Mouse (Mus musculus) large intestine, adult 2 months (tissue): ENCODE measurements around the gene Atp7a. TPM values are rescaled to one million over a fixed set of nuclear protein-coding genes. Genes with fewer than 3 reads are reported as not detected.
A peak's percentile ranks its signal among the peaks of the same experiment; 100 is the strongest.
"Not testable (repeated sequence)": the region's sequence is repeated elsewhere in the genome, so short reads cannot be mapped to it uniquely, and the experiment has no call there.

Source experiments
- DNase-seq: peaks from one replicate; pipeline ENCODE4 v3.0.0-alpha.2; 2012; ENCODE audit warnings: low read depth, low spot score
- WGBS: fragments of 180-500 bp; shearing (Covaris S2); methylation state at CpG from one replicate; pipeline ENCODE4 v1.1.7; 2018; 5-methylcytosine and 5-hydroxymethylcytosine counted together
- polyA plus RNA-seq: library from polyadenylated mRNA; depleted of rRNA; stranded (reverse); fragments of >200 nt; gene quantifications from 2 replicates; pipeline ENCODE4 v1.2.3, GENCODE M21; 2012

Gene Atp7a
- polyA plus RNA-seq, 1 experiment, result 1.9 TPM

DNA sequence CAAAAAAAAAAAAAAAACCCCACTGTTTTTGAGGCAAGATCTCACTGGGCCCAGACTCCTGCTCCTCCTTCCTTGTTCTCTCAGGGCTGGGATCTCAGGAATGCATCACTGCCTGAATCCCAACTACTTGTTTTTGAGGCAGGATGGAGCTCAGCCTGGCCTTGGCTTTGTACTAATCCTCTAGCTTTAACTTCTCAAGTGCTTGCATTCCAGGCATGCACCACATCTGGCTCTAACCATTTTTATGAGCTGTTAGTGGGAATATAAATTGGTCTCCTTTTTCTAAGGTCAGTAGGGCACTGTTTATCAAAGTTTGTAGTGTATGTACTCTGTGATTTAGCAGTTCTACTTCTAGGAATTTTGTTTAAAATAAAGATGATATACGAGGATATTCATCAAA is 21.1 kb downstream of the Atp7a start:
- no peak for DNase-seq
- 47% methylated on average over 1 of the region's 1 CpGs for whole genome bisulfite sequencing

DNA sequence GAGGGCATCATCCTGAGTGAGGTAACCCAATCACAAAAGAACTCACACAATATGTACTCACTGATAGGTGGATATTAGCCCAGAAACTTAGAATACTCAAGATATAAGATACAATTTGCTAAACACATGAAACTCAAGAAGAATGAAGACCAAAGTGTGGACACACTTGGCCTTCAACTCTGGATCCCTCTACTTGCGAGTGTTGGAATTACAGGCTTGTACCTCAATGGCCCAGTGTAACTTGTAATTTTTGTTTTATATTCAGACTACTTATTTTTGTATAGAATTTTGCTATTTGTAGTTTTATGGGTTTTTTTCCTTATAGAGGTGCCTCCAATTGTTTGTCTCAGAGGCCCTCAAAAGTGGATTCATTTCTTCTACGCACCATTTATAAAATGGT is 50.8 kb downstream of the Atp7a start:
- WGBS, result 99% methylated on average over 2 of the region's 2 CpGs
- not testable (repeated sequence) for DNase-seq

DNA sequence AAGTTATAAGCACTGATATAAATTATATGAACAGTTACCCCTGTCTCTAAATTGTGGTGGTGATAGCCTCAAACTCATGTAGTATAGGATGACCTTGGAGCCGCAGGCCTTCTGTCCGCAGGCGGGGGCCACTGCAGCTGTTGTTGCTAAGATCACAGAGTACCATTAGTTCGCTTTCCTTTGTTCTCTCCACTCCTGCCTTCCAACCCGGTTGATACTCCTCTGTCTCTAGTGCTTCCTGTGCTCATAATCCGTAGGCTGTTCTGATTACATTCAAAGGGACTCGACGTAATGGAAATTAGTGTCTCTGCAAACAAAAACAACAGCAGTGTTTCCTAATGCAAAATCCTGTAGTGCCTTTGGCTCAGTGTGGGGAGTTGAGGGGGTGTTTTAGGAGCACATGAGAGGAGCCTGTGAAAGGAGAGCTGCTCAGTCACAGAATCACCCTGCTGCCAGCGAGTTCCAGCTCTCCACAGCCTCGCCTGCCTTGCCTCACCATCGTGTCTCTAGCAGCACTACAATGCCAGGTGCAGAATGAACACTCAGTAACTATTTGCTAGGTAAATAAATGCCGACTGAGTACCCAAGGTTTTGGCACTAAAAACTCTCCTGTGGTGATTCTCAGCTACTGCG is 53.9 kb downstream of the Atp7a start:
- DNase-seq, result no peak
- 31% methylated on average over 13 of the region's 13 CpGs for WGBS

DNA sequence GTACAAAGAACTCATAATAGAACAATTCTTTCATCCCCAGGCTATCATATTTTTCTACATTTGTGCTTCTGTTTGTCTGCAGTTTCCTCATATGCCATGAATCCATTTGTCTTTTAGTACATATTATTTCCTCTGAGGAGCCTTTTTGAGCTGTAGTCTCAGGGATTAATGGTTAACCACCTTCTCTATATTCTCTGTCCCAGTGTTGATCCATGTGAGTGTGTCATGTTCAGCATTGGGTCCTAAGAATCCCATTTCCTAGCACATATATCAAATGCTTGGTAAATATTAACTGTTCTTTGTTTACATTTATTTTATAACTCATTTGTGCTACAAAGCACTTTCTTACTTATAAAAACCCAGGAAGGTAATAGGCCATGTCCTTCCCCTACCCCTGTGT is 55.4 kb downstream of the Atp7a start:
- DNase-seq, result no peak

DNA sequence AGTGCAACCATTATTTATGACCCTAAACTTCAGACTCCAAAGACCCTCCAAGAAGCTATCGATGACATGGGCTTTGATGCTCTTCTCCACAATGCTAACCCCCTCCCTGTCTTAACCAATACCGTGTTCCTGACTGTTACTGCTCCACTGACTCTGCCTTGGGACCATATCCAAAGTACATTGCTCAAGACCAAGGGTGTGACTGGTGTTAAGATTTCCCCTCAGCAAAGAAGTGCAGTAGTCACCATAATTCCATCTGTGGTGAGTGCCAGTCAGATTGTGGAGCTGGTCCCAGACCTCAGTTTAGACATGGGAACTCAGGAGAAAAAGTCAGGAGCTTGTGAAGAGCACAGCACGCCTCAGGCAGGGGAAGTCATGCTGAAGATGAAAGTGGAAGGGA is 58.1 kb downstream of the Atp7a start:
- no peak for DNase-seq
- WGBS, result 47% methylated on average over 3 of the region's 3 CpGs

DNA sequence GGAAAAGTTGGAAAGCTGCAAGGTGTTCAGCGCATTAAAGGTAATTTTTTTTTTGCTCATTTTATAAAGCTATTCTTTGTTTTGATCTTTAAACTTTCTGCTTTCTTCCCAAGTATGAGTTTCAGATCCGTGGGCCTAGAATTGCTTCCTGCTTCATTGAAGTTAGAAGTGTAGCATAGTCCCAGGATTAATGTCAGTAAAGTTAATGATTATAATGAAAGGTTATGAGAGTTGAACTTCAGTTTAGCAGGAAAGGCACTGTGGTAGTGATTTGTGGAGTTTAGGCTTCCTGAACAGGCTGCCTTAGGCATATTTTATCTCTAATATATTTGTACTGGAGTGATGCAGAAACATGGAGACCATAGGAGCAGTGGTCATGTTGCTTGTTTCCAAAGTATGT is 58.5 kb downstream of the Atp7a start:
- DNase-seq, result no peak
- WGBS, result 52% methylated on average over 2 of the region's 2 CpGs

DNA sequence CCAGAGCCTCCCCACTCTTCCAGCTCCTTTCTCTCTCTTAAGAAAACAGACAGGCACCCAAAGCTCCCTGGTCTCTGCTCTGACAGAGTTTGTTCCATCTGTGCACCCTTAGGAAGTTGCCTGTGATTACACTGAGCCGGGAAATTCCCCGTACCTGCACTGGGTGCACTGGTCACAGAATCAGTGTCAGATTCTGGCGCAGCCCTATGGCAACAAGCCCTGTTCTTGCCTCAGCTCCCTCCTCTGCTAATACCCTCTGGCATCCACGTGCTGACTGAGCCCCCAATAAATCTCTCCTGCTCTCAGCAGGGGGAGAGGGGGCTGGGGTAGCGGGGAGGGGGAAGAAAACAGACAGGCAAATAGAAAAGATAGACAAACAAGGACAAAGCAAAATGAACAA is 65.9 kb downstream of the Atp7a start:
- DNase-seq, result no peak
- 54% methylated on average over 5 of the region's 5 CpGs for WGBS

DNA sequence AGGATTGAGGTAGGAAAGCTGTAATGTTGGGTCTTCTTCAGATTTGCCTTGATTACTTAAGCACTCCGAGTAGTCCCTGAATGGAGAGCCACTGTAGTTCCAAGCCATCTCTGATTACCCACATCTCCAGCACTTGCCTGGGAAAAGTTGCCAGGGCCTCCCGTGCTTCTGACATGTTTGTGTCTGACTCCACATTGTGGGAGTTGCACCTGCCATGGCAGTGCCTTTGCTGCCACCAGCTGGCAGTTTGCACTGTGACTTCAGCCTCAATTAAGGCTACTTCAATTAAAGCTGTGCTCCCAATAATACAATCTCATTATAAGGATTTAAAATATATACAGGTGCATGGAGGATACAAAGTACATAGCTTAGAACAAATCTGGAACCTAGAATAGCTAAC is 78.4 kb downstream of the Atp7a start:
- WGBS, result 37% methylated on average over 2 of the region's 2 CpGs
- DNase-seq, result no peak

DNA sequence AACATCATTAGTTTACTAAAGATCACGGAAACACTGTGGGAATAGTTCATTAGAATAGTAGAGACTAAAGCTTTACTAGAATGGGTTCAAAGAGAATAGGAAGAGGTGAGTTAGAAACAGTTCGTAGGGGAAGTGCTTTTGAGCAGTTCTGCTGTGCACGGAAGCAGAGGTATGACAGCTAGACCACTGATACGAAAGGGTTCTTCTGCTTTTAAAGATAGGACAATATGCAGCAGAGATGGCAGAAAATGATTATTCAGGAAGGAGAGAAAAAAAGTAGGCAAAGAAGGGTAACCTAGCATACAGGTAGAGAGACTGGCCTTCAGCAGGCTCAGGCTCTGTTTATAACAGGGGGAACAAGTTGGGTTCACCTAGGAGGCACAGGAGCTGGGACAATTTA is 86.8 kb downstream of the Atp7a start:
- WGBS, result 84% methylated on average over 4 of the region's 4 CpGs
- no peak for DNase-seq

DNA sequence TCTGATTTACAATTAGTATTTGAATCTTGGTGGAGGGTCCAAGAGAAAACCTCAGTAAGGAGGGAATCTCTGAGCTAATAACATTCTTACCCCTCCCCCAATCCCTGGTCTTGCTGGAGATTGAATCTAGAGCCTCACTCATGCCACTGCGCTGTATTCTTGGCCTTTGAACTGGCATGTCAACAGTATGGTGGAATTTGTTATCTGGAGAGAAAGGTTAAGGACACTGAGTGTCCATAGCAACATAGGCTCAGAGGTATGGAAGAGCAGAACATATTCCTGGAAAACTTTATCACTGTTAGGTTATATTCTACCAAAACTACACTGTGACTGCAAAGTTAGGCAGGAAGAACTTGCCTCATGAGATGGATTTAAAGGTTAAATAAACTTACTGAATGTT is 87.6 kb downstream of the Atp7a start:
- 83% methylated on average over 1 of the region's 1 CpGs for WGBS
- no peak for DNase-seq

DNA sequence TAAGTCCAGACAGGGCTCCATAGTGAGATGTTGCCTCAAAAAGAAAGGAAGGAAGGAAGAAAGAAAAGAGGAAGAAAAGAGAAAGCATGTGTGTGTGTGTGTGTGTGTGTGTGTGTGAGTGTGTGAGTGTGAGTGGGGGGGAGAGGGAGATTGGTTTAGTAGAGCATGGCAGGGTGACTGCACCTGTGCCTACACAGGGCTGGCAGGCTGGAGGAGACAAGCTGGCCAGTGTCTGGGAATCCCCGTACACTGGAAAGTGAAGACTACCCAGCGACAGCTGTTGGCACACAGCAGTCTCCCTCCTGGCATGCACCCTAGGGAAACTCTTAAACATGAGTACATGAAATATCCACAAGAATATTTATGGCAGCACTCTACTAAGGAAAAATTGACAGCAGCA is 95.7 kb downstream of the Atp7a start:
- no peak for DNase-seq
- WGBS, result 79% methylated on average over 2 of the region's 2 CpGs

DNA sequence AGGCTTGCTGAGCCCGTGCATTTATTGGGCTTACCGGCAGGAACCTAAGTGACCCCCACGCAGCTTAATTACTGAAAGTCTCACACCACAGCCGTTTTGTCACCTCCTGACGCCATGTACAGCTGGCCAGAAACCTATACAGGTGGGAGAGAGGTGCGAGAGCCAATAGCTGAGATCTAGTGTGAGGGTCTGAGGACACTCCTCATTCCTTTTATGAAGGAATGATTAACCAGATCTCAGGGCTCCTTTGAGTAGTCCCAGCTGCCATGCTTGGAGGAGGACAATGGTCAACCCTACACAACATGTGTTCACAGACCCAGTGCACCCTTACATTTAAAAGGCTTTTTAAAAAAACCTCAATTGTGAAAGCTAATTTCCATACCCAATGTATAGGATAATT is 101.2 kb downstream of the Atp7a start:
- WGBS, result 66% methylated on average over 6 of the region's 6 CpGs
- no peak for DNase-seq

DNA sequence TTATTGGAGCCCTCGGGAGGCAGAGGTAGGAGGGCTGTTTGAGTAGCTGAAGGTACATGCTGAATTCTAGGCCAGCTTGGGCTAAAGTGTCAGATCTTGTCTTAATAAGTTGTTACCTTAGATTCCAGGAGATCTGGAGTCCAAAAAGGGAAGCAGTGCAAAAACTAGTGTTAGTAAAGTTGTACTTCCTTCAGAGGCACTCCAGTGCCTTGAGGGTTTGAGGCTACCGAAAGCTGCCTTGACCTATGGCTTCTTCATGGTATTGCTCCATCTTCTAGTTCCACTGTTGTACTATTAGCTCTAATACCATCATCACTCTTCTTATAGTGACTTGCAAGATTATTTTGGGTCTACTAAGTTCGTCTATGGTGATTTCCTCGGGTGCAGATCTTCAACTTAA is 102.8 kb downstream of the Atp7a start:
- no peak for DNase-seq
- WGBS, result 89% methylated on average over 4 of the region's 4 CpGs

DNA sequence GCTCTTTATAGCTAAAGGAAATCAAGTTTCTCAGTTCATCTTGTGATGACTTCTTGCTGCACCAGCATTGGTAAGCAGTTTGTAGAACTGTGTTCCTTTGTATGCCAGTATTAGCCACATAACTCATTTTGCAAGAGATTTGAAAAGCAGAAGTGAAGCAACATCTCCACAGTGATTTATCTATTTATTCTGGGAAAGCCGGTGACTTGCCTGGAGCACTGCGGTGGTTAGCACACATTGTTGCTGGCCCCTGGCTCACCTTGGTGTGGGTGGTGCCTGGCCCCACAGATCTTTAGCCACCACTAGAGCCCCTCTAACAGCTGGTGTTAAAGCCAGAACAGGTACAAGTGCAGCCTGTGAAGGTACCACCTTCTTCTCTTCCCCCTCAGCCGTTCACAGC is 107.8 kb downstream of the Atp7a start:
- DNase-seq, result no peak
- WGBS, result 53% methylated on average over 3 of the region's 3 CpGs

DNA sequence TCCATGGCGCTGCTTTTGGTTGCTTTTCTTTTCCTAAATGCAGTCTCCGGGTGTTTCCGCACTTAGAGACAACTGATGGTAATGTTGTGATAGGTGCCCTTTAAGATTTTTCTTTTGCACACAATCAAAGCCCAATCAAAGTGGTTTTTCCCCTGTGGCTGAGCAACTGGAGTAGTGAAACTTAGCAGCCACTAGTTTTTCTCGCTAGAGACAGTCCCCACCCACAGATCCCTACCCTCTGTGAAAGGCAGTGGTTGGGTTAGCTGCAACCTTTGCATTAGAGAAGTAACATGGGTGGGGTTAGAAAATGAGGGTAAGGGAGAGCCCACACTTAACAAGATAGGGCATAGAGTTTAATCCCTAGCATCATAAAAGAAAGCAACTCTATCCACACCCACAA is 108.4 kb downstream of the Atp7a start:
- no peak for DNase-seq
- 65% methylated on average over 4 of the region's 4 CpGs for WGBS

DNA sequence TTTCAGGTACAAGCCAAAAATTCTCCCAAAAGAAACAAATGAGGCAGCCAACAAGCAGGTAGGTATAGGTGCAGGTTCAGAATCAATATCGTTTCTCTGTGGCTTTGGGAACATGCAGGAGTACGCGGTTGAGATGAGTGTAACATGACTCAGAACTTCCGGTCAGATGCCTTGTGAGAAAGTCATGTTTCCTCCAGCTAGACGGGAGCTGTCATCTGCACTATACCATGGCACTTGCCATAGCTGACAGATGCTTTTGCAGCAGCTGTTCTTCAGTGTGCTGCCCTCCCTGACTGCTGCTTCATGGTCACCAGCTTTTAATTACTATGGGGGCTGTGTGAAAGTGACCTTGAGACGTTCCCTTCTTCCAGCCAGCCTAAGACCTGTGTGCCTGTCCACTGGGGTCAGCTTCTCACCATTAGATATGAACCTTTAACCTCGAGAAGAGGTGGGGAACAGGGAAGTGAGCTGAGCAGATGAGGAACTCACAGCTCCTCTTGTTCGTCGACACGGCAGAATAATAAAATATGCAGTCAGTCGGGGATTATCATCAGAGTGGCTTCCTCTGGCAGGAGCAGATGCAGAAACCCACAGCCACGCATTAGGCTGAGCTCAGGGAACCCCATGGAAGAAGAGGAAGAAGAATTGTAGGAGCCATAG is 109.0 kb downstream of the Atp7a start:
- peak; percentile 7 for DNase-seq
- 32% methylated on average over 12 of the region's 12 CpGs for WGBS

DNA sequence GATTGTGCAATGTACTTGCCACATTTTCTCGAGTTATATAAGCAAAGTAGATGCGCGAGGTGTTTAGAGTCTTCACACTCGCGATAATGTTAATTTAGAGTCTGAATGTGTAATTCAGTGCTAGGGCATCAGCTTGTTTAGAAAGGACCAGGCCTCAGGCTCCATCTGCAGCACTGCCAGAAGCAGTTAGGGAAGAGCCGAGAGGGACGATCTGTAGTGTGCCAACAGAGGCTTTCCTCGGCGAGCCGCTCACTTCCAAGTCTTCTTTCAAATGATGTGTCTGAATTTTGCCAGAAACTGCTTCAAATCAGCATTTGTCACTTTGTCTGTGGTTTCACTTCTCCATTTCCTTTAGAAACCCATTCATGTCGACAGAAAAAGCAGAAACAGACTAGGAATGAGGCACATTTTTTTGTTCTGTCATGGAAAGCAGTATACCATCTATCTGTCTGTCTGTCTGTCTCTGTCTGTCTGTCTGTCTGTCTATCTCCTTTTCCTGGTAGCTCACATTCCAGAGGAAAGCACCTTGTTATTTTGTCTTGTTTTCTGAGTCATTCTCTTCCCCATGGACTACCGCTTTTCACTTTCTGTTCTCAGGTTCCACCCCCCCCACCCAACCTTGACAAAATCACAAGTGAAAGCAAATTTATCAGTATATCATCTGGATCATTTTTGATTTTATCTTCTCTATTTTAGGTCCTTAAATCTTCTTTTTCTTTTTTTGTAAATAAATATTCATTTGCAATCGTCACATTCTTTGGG is 112.4 kb downstream of the Atp7a start:
- 75% methylated on average over 13 of the region's 13 CpGs for WGBS
- no peak for DNase-seq

DNA sequence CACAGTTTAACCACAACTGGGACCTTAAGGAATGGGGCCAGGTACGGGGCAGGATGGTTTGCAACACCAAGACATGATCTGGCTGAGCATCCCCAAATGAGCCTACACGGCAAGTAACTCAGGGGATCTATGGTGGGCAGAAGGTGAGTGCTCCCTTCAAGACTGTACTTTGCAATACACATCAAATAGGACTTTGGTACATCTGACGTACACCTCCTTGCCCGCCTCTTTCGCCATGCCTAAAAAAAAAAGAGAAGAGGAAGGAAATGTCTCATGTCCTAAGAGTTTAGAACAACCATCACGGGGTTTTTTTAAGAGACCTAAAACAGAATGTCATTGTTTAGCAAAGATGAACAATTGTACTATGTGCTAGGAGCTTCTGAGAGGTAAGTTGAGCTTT is 115.9 kb downstream of the Atp7a start, which contains the start of gene Tlr13:
Tlr13 (plus strand) TSS at position 269 of the 400 bp plus-strand sequence.
- no peak for DNase-seq
- 75% methylated on average over 6 of the region's 6 CpGs for WGBS

DNA sequence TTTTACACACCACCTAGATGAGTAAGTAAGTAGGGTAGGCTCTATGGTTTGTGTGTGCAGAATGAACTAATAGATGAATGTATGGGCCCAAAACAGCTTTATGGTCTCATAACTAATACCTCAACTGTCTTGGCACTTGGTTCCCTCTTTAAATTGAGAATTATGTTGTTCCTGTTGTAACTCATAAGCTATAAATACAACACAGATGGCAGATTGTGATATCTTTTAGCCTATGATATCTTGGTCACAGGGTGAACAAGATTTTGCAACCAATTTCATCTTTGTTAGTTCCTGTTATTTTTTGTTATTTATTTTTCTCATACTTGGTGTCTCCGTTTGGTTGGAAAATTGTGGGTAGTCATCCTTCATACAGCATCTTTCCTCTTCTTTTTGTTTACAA is 121.1 kb downstream of the Atp7a start:
- DNase-seq, result no peak
- whole genome bisulfite sequencing, result 84% methylated on average over 1 of the region's 1 CpGs

DNA sequence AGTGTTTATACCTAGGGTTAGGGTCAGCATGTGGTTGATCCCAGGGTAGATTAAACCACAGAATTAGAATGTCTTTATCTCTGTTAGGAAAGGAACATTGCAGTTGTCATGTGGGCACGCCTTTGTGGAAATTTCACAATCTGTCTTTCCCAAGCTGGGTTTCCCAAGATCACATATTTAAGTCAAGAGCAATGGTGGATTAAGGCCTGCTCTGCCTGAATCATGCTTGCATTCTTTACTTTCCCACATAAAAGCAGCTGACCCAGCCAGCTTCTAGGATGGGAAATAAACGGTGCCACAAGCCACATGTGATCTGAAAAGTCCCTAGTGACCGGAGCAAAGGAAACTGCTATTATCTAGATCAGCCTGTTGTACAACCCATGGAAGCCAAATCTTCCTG is 122.4 kb downstream of the Atp7a start:
- DNase-seq, result no peak
- 76% methylated on average over 3 of the region's 3 CpGs for WGBS

DNA sequence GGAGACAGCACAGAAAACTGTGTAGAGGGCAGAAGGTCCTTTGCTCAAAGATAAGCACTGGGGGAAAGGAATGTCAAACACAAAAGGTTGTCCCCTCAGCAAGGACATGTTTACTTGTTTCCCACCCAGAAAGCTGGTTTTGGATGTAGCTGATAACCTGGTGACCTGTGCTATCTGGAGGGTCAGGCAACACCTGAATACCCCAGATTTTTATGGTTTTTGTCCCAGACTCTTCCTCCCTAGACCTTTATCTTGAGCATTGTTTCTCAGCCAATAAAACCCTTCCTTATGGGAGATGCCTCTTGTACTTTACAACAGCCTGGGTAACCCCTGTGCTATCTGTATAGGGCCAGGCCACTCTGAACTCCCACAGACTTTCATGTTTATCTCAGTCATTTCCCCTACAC is 127.1 kb downstream of the Atp7a start:
- no peak for DNase-seq
